Mouse (Mus musculus): ENCODE results near the gene Zfp418. TPM values are rescaled to one million over a fixed set of nuclear protein-coding genes. Genes with fewer than 3 reads are reported as not detected.
"Not testable (repeated sequence)": the region's sequence is repeated elsewhere in the genome, so short reads cannot be mapped to it uniquely, and the experiment has no call there.

The Zfp418 gene
- polyA plus RNA-seq, 1 experiment from 2014 or later: 0.36 TPM

GRCm38 (mm10) chr7:7209313-7210151, 38.4 kb downstream of the Zfp418 start, which contains the start of gene Zfp772:
Gene Zfp772 (minus strand): TSS chr7:7209998.
- Histone ChIP-seq H3K4me3 (replicated peaks) (peak within 1 kb of the TSS; percentile 58), H3K9ac (peak within 1 kb of the TSS; percentile 27; the same call in 1 of the 2 replicates), H3K4me2 (peak within 1 kb of the TSS; percentile 67)
- not testable (repeated sequence) for H3K27ac ChIP-seq (replicated peaks); H3K27me3 ChIP-seq; ATAC-seq (ENCODE audit: insufficient read depth); H3K9me3 ChIP-seq (replicated peaks); H3K4me1 ChIP-seq (replicated peaks); H3K36me3 ChIP-seq (replicated peaks)
- WGBS (ENCODE audit: insufficient replicate concordance): 2% methylated on average over 24 of the region's 24 CpGs

Other genes starting within 250 kb of the Zfp418 start
- gene Aurkc, start 176.0 kb upstream of the Zfp418 start, polyA plus RNA-seq (2015; fragmentation: Nextera tagmentation; extraction: Ambion mirVana): not detected in 2 replicates
- 3.5 and 4.7 TPM in 2 replicates for gene Zfp954, start 49.8 kb upstream of the Zfp418 start, polyA plus RNA-seq (2015; fragmentation: Nextera tagmentation; extraction: Ambion mirVana)
- 0.20 and 0.35 TPM in 2 replicates for gene Zfp773, start 34.6 kb upstream of the Zfp418 start, polyA plus RNA-seq (2015; fragmentation: Nextera tagmentation; extraction: Ambion mirVana)
- 0.97 and 1.2 TPM in 2 replicates for gene Zfp772, start 38.7 kb downstream of the Zfp418 start, polyA plus RNA-seq (2015; fragmentation: Nextera tagmentation; extraction: Ambion mirVana)
- gene Vmn2r29, start 76.0 kb downstream of the Zfp418 start, polyA plus RNA-seq (2015; fragmentation: Nextera tagmentation; extraction: Ambion mirVana): not detected in 2 replicates
- 0.16 and 0.25 TPM in 2 replicates for gene Gm45844, start 107.0 kb downstream of the Zfp418 start, polyA plus RNA-seq (2015; fragmentation: Nextera tagmentation; extraction: Ambion mirVana)
- 14.3 and 14.9 TPM in 2 replicates for gene Clcn4, start 129.5 kb downstream of the Zfp418 start, polyA plus RNA-seq (2015; fragmentation: Nextera tagmentation; extraction: Ambion mirVana)
- not detected in 2 replicates for gene Vmn2r30, start 166.3 kb downstream of the Zfp418 start, polyA plus RNA-seq (2015; fragmentation: Nextera tagmentation; extraction: Ambion mirVana)
- gene Gm45783, start 203.2 kb downstream of the Zfp418 start, polyA plus RNA-seq (2015; fragmentation: Nextera tagmentation; extraction: Ambion mirVana): not detected in 2 replicates
- gene Vmn2r31, start 228.4 kb downstream of the Zfp418 start, polyA plus RNA-seq (2015; fragmentation: Nextera tagmentation; extraction: Ambion mirVana): not detected in 2 replicates